Mouse (Mus musculus) lung, postnatal 36 days (tissue): Measurements from ENCODE around the gene Fem1b.

Experiments used
- DNase-seq: peaks from one replicate; pipeline ENCODE4 v3.0.0; 2022; ENCODE audit warnings: mixed read lengths

The Fem1b gene

GRCm38 (mm10) chr9:62775464-62775863, 36.3 kb downstream of the Fem1b start:
- peak; percentile 82 for DNase-seq

- no peak for DNase-seq
Measured at GRCm38 (mm10) chr9:62772746-62773145, 39.0 kb downstream of the Fem1b start.

GRCm38 (mm10) chr9:62768361-62768760, 43.4 kb downstream of the Fem1b start:
- DNase-seq = no peak

- DNase-seq = no peak
Measured at GRCm38 (mm10) chr9:62767464-62767863, 44.3 kb downstream of the Fem1b start.

- DNase-seq = no peak
Measured at GRCm38 (mm10) chr9:62765346-62765745, 46.4 kb downstream of the Fem1b start.

- DNase-seq = peak; percentile 58
Measured at GRCm38 (mm10) chr9:62763478-62763877, 48.3 kb downstream of the Fem1b start.

GRCm38 (mm10) chr9:62759601-62760000, 52.1 kb downstream of the Fem1b start:
- peak; percentile 32 for DNase-seq

- no peak for DNase-seq
Measured at GRCm38 (mm10) chr9:62758288-62758687, 53.4 kb downstream of the Fem1b start.

GRCm38 (mm10) chr9:62750381-62750780, 61.4 kb downstream of the Fem1b start:
- DNase-seq = peak; percentile 69

- DNase-seq = peak; percentile 72
Measured at GRCm38 (mm10) chr9:62749666-62750065, 62.1 kb downstream of the Fem1b start.

- DNase-seq = no peak
Measured at GRCm38 (mm10) chr9:62746646-62747045, 65.1 kb downstream of the Fem1b start.

GRCm38 (mm10) chr9:62744558-62745275, 67.0 kb downstream of the Fem1b start:
- DNase-seq = peak; percentile 81
